Mouse (Mus musculus): ENCODE data around the gene Arih1. TPM values are rescaled to one million over a fixed set of nuclear protein-coding genes. Genes with fewer than 3 reads are reported as not detected.

Gene Arih1
- total RNA-seq (2021) = 100 to 1,000 TPM; 101 to 117 TPM
- long read RNA-seq, experiment 1, full-length matches to known transcripts = 45 of 69 reads
- long read RNA-seq, experiment 1, partial matches to known transcripts = 2 of 69 reads
- long read RNA-seq, experiment 1, other reads (novel, unspliced or antisense) = 22 of 69 reads
- long read RNA-seq, experiment 2, full-length matches to known transcripts = 36 of 73 reads
- long read RNA-seq, experiment 2, partial matches to known transcripts = 3 of 73 reads
- long read RNA-seq, experiment 2, other reads (novel, unspliced or antisense) = 34 of 73 reads

- intact Hi-C loops (cut with DNase I) = loop anchor here (2.0 to 5.0 kb wide), 2 partner anchors 134 to 196 kb away; partner anchors contain the start of genes Adpgk and Bbs4
- DNase-seq = peak; percentile 99
- H3K27ac ChIP-seq = peak within 1 kb of the TSS; percentile 99
- H3K4me3 ChIP-seq = peak within 1 kb of the TSS; percentile 96
- no peak for TF ChIP-seq CTCF (IDR thresholded peaks at IDR 0.05)
These were observed at the start of gene Arih1 for GRCm38 (mm10) chr9:59486549-59487065. Arih1 (minus strand) TSS chr9:59486618.

DNA sequence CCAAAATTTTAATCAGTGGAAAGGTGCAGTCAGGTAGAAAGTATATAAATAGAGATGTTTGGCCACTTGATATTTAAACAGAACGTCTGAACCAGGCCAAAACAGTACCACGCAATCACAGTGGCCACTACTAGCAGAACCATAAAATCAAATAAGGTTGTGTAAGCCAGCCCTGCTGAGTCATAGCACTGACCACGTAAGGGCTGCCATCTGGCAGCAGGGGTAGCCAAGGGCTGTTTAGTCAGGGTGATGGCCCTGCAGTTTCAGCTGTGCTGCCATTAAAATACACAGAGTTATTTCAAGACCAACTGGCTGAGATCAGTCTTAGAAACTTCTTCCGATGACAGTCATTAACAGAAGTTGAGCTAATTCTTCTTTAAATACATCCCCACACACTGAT, 47.5 kb upstream of the Arih1 start:
- H3K27ac ChIP-seq = peak overlapping the region; percentile 83
- no peak overlapping the region for H3K4me3 ChIP-seq
- TF ChIP-seq CTCF (IDR thresholded peaks at IDR 0.05) = no peak
- intact Hi-C loops (cut with DNase I) = no loop called here
- DNase-seq = peak; percentile 87

DNA sequence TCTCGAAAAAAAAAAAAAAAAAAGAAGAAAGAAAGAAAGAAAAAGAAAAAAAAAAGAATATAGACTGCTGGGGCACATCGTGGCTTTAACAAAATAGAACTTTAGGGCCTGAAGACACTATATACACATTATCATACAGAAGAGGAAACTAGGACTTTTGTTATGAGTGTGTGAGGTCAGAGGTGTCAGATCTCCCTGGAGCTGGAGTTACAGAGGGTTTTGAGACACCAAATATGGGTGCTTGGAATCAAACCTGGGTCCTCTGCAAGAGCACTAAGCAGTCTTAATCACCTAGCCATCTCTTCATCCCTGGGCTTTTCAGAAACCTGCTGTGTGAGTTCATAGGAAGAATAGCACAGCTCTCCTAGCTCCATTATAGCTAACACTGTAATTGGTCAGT, 47.0 kb upstream of the Arih1 start:
- Histone ChIP-seq H3K27ac (peak overlapping the region; percentile 83), H3K4me3 (no peak overlapping the region)
- intact Hi-C loops (cut with DNase I) = no loop called here
- TF ChIP-seq CTCF (IDR thresholded peaks at IDR 0.05) = no peak
- DNase-seq = no peak

DNA sequence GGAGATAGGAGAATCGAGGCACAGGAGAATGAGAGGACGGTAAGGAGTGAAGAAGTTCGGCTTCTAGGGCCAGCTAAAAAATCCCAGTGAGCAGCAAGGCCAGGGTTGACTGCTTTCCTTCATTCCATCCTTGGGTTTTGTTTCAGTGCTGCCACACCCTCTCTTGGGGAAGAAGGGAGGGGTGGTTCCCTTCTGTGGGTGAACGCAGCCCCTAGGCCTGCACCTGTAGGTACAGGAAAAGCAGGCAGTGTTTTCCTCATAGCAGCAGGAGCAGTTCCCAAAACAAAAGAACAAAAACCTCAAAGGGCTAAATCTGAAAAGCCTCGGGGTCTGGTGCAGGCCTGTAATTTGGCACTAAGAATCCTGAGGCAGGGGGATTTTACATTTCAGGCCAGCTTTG, 45.2 kb upstream of the Arih1 start:
- Histone ChIP-seq H3K27ac (no peak overlapping the region; the same call in 1 of the 2 replicates), H3K4me3 (no peak overlapping the region)
- intact Hi-C loops (cut with DNase I) = no loop called here
- no peak for DNase-seq
- no peak for TF ChIP-seq CTCF (IDR thresholded peaks at IDR 0.05)

- no peak for TF ChIP-seq CTCF (IDR thresholded peaks at IDR 0.05)
- no peak overlapping the region for H3K27ac ChIP-seq
- intact Hi-C loops (cut with DNase I) = no loop called here
- DNase-seq = no peak
- no peak overlapping the region for H3K4me3 ChIP-seq
These were observed 41.9 kb upstream of the Arih1 start for GRCm38 (mm10) chr9:59528274-59528673.

DNA sequence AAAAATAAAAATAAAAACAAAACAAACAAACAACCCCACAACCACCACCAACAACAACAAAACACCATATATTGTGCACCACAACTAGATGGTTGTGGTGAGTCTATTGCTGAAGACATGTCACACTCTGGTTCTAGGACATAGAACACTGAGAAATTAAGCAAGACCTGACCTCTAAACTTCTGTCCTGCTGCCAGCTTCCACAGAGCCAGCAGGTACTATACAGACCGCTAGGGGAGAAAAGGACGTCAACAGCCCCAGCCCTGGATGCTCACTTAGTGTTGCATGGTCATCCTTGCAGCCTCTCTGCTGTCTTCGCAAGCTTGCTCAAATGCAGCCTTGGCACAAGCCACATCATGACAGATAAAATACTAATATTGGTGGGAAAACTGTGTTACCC, 41.2 kb upstream of the Arih1 start:
- DNase-seq = no peak
- intact Hi-C loops (cut with DNase I) = no loop called here
- Histone ChIP-seq H3K4me3 (no peak overlapping the region), H3K27ac (no peak overlapping the region)
- no peak for TF ChIP-seq CTCF (IDR thresholded peaks at IDR 0.05)

- H3K4me3 ChIP-seq = no peak overlapping the region
- peak; percentile 25 for DNase-seq
- intact Hi-C loops (cut with DNase I) = no loop called here
These were observed 40.3 kb upstream of the Arih1 start for GRCm38 (mm10) chr9:59526727-59527126.

GRCm38 (mm10) chr9:59522906-59523305, 36.5 kb upstream of the Arih1 start:
- no peak for DNase-seq
- Histone ChIP-seq H3K4me3 (no peak overlapping the region), H3K27ac (no peak overlapping the region)
- intact Hi-C loops (cut with DNase I) = no loop called here
- TF ChIP-seq CTCF (IDR thresholded peaks at IDR 0.05) = no peak

More at GRCm38 (mm10) chr9:59526727-59527126, 40.3 kb upstream of the Arih1 start:
- no peak for TF ChIP-seq CTCF (IDR thresholded peaks at IDR 0.05)
- H3K27ac ChIP-seq = no peak overlapping the region

GRCm38 (mm10) chr9:59519396-59519795, 33.0 kb upstream of the Arih1 start:
- H3K27ac ChIP-seq = no peak overlapping the region
- no peak overlapping the region for H3K4me3 ChIP-seq
- no peak for TF ChIP-seq CTCF (IDR thresholded peaks at IDR 0.05)
- intact Hi-C loops (cut with DNase I) = no loop called here
- DNase-seq = no peak

DNA sequence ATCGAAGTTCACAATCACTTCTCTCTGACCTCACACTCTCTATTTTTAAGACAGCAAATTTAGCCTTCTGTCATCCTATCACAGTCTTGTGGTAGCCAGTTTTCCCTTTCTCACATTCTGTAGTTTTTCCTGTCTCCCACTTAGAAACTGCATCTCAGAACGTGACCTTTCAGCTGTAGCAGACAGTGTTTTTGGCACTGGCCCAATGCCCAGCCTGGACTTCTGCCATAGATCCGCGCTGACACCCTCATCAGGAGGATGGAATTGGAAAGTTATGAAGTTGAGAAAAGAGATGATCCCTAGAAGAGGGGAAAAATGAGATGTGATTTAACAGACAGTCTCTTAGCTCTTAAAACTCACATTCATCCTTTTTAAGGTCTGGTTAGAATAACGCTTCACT, 32.6 kb upstream of the Arih1 start:
- peak; percentile 61 for DNase-seq
- intact Hi-C loops (cut with DNase I) = no loop called here
- H3K4me3 ChIP-seq = no peak overlapping the region
- H3K27ac ChIP-seq = no peak overlapping the region
- TF ChIP-seq CTCF (IDR thresholded peaks at IDR 0.05) = no peak

- Histone ChIP-seq H3K4me3 (no peak overlapping the region), H3K27ac (no peak overlapping the region)
- no peak for TF ChIP-seq CTCF (IDR thresholded peaks at IDR 0.05)
- no peak for DNase-seq
- intact Hi-C loops (cut with DNase I) = no loop called here
These were observed 30.7 kb upstream of the Arih1 start for GRCm38 (mm10) chr9:59517127-59517526.

DNA sequence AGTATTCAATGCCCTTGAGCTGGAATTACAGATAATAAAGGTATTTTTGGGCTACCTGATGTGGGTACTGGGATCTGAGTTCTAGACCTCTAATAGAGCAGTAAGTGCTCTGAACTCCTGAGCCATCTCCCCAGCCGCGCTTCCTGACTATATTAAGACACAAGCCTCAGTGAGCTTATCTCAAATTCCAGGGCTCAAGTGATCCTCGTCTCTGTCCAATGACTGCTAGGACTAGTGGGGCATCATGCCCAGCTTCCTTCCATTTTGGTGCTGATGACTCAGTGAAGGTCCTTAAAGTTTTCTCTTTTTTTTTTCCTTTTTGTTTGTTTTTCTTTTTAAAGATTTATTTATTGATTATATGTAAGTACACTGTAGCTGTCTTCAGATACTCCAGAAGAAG, 28.7 kb upstream of the Arih1 start:
- no peak for TF ChIP-seq CTCF (IDR thresholded peaks at IDR 0.05)
- DNase-seq = no peak
- Histone ChIP-seq H3K4me3 (no peak overlapping the region), H3K27ac (no peak overlapping the region)
- intact Hi-C loops (cut with DNase I) = no loop called here

GRCm38 (mm10) chr9:59512381-59512780, 26.0 kb upstream of the Arih1 start:
- intact Hi-C loops (cut with DNase I) = no loop called here
- H3K27ac ChIP-seq = no peak overlapping the region
- no peak overlapping the region for H3K4me3 ChIP-seq
- TF ChIP-seq CTCF (IDR thresholded peaks at IDR 0.05) = no peak
- DNase-seq = no peak

- TF ChIP-seq CTCF (IDR thresholded peaks at IDR 0.05) = no peak
- no peak for DNase-seq
- no peak overlapping the region for H3K4me3 ChIP-seq
- H3K27ac ChIP-seq = no peak overlapping the region
- intact Hi-C loops (cut with DNase I) = no loop called here
These were observed 21.7 kb upstream of the Arih1 start for GRCm38 (mm10) chr9:59508146-59508545.

Measured in gastrocnemius, adult 2 months (tissue).